Mouse (Mus musculus): ENCODE measurements around the gene Tmem177.

The Tmem177 gene

DNA sequence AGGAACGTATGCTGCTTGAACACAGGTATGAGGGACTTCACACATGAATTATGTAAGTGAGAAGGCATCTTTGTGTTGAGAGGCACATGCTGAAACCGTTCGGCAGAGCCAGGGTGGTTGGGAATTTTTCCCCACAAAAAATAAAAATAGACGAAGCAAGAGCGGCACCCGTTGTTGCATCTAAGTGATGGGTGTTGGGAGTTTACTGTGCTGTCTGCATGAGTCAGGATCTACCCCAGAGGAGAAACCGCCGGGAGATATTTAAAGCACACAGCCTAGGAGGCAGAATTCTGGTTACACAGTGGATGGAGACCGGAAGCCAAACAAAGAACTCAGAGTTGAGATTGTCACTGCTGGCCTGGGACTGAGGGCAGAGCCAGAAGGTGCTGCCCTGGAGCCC lies 21.9 kb downstream of the Tmem177 start:
- DNase-seq (ENCODE audit: extremely low spot score, low spot score), result no peak

DNA sequence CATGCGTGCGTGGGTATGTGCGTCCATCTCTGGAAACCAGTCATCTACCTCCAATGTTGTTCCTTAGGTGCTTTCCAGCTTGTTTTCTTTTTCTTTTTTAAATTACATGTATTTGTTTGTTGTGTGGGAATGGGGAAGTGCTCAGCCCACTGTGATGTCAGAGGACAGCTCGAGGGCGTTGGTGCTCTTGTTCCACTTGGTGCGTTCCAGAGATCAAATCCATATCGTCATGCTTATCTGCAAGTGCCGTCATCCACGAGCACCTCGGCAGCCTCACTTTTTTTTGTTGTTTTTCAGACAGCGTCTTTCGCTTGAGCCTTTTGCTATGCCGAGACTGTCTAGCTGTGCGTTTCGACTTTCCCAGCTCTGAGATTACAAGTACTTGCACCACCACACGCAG lies 23.7 kb downstream of the Tmem177 start:
- DNase-seq (ENCODE audit: extremely low spot score, low spot score), result no peak

DNA sequence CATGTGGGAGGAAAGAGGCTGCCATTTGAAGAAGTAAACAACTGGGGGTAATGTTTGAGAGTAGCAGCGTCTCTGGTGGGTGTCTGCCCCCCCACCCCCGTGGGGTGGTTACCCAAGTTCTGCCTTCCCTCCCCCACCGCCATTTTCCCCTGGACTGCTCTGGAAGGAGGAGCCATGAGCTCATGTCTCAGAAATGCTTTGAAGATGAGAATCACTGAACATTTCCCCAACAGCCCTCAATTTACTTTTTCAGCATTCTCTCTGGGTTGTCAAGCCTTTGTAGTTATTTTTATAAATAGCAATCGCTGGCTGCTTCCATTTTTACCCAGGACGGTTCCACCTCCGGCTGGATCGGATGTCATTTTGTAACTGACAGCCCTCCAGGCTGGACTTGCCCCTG lies 26.7 kb downstream of the Tmem177 start:
- DNase-seq (ENCODE audit: extremely low spot score, low spot score), result no peak

- DNase-seq (ENCODE audit: extremely low spot score, low spot score), result no peak
These were observed 28.7 kb downstream of the Tmem177 start for GRCm38 (mm10) chr1:119884272-119884671.

DNA sequence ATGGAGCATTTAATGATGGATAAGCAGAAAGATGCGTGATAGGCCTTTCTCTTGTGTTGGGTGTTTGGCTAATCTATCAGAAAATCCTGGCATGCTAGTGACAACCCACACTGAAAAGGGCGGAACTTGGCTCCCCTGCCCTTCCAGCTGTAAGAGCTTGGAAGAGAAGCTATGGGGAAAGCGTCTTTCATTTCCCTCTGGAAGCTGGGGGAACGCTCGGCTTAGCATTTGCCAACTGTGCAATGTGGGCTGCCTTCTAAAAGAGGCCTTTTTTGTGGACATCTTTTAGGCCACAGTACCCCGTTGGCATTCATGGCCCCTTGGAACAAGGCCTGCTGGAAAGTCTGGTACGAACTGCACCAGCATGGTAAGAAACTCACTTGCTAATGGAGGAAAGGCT lies 34.1 kb downstream of the Tmem177 start:
- no peak for DNase-seq (ENCODE audit: extremely low spot score, low spot score)

DNA sequence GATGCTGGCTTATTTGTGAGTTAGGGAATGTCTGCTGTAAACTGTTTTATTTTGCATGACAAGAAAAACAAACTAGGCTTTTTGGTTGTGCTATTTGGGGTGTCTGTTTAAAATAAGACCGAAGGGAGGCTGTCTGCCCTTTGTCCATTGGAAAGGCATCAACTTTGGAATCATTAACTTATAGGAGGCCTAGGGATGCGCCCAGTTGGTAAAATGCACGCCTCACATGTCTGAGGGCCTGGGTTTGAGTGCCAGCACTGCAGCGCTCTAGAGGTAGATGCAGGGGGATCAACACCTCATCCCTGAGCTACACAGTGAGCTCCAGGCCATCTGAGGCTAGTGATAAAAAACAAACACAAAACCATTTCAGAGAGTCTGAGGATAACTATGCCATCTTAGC lies 35.5 kb downstream of the Tmem177 start:
- DNase-seq (ENCODE audit: extremely low spot score, low spot score), result no peak

- peak; percentile 33 for DNase-seq (ENCODE audit: extremely low spot score, low spot score)
These were observed 44.4 kb downstream of the Tmem177 start for GRCm38 (mm10) chr1:119868395-119869161.

GRCm38 (mm10) chr1:119867300-119867699 lies 45.7 kb downstream of the Tmem177 start:
- DNase-seq (ENCODE audit: extremely low spot score, low spot score), result no peak

- DNase-seq (ENCODE audit: extremely low spot score, low spot score), result no peak
These were observed 47.7 kb downstream of the Tmem177 start for GRCm38 (mm10) chr1:119865311-119865710.

DNA sequence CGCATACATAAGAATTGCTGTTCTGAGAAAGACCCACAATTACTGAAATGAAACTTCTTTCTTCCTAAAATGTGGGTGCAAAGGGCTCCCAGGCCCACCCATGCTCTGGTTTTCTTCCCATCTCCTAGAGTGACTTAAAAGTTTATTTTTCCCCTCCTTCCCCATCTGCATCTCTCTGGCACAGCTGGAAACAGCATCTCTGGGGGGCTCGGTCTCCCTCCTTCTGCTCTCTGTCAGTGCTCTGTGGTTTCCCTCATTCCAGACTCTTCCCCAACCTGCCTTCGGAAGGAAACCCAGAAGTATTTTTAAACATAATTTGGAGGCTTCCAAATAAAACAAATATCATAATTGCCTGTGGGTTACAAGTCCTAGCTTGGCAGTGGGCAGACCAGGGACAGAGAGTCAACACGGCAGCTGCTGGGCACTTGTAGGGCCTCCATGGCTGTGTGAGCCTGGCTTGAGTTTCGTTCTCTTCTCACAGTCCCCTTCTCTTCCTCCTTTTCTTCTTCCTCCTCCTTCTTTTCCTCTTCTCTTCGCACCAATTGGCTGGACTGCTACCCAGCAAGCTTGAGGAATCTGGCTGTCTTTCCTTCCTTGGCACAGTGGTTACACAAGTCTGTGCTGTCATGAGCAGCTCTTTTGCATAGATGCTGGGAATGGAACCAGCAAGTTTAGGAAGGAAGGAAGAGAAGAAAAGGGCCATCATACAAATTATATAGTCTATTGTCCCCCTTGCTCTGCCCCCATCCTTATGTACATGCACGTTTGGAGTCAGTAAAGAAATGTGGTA lies 49.3 kb downstream of the Tmem177 start:
- DNase-seq (ENCODE audit: extremely low spot score, low spot score), result no peak

DNA sequence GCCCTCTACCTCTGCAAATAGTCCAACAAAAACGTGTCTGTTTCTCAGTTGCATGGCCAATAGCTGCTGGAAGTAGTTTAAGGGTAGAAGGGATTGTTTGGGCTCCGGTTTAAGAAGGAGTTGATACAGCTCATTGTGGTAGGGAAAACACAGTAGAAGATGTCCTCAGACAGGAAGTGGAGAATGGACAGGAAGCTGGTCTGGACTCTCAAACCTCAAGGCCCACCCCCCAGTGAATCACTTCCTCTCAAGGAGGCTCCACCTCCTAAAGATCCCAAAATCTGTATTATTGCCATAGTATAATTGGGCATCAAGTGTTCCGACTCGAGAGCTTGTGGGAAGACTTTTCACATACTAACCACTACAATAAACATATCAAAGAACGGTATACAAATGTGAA lies 53.4 kb downstream of the Tmem177 start:
- no peak for DNase-seq (ENCODE audit: extremely low spot score, low spot score)
